Comparison of ENCODE assay signal across 20 mouse cellular contexts in genomic region chr17:27792516-27792915, GRCm38 (mm10). TPM values are rescaled to one million over a fixed set of nuclear protein-coding genes. Genes with fewer than 3 reads are reported as not detected.
DNase-seq lines count a peak whose midpoint lies in the region; ATAC-seq and TF ChIP-seq lines count a peak whose summit lies in the region.
"Had no signal": no experiment of that assay in that cellular context is flagged by ENCODE, and none has a peak within 500 bp of the region (broad histone marks: within the 10 kb centered on the region; RNA-seq: fewer than 3 reads in every experiment).

No protein-coding gene starts in this region.

- 54% methylated on average over 4 of the region's 4 CpGs for WGBS in intestine, postnatal 0 days
- WGBS in intestine, embryonic 16.5 days: 72% methylated on average over 4 of the region's 4 CpGs
- WGBS in lung, adult 2 months: 34% methylated on average over 4 of the region's 4 CpGs
- WGBS in small intestine, adult 2 months: 52% methylated on average over 4 of the region's 4 CpGs
- 83% methylated on average over 4 of the region's 4 CpGs for WGBS in forebrain, embryonic 15.5 days

- ATAC-seq in intestine, postnatal 0 days: no peak
- ATAC-seq in intestine, embryonic 16.5 days: no peak
- no peak for ATAC-seq in forebrain, embryonic 15.5 days (replicated peaks)
- ATAC-seq: forebrain, postnatal 0 days had no signal

- H3K4me3 ChIP-seq in intestine, postnatal 0 days (ENCODE audit: low read depth, low read length): no peak overlapping the region
- no peak overlapping the region for H3K4me3 ChIP-seq in intestine, embryonic 16.5 days (ENCODE audit: low read length)
- H3K4me3 ChIP-seq in lung, adult 2 months (replicated peaks; ENCODE audit: extremely low read depth, low read depth, low read length): no peak overlapping the region
- H3K4me3 ChIP-seq in small intestine, adult 2 months (ENCODE audit: low read depth, low read length): no peak overlapping the region
- no peak overlapping the region for H3K4me3 ChIP-seq in forebrain, embryonic 15.5 days
- H3K4me3 ChIP-seq: embryonic facial prominence, embryonic 15.5 days; heart, embryonic 13.5 days; hindbrain, embryonic 13.5 days; left cerebral cortex, adult 2 months; limb, embryonic 10.5 days; liver, embryonic 13.5 days had no signal

- H3K9ac ChIP-seq in intestine, postnatal 0 days (ENCODE audit: low read depth, low read length): no peak overlapping the region
- no peak overlapping the region for H3K9ac ChIP-seq in intestine, embryonic 16.5 days (ENCODE audit: low read depth, low read length)
- H3K9ac ChIP-seq in forebrain, embryonic 15.5 days (replicated peaks): no peak overlapping the region
- H3K9ac ChIP-seq: embryonic facial prominence, embryonic 15.5 days; forebrain, postnatal 0 days; heart, embryonic 13.5 days; hindbrain, embryonic 13.5 days; liver, embryonic 13.5 days had no signal

- no peak for TF ChIP-seq CTCF in intestine, postnatal 0 days (IDR thresholded peaks at IDR 0.05; ENCODE audit: low read depth)
- TF ChIP-seq CTCF in lung, adult 2 months (IDR thresholded peaks at IDR 0.05; ENCODE audit: insufficient read depth, low read length): no peak
- no peak for TF ChIP-seq CTCF in small intestine, adult 2 months (IDR thresholded peaks at IDR 0.05; ENCODE audit: extremely low read depth, insufficient read length, insufficient replicate concordance, low read depth, low read length)

- no peaks in the 10 kb centered on the region for H3K36me3 ChIP-seq in intestine, postnatal 0 days (ENCODE audit: control insufficient read depth, insufficient read depth)
- H3K36me3 ChIP-seq in intestine, embryonic 16.5 days (ENCODE audit: control insufficient read depth, insufficient read depth, low read length): peaks cover 5% of the 10 kb centered on the region; the same call in 1 of the 2 replicates
- H3K36me3 ChIP-seq in small intestine, adult 2 months (ENCODE audit: control insufficient read depth, insufficient read depth, low read length): 0 out of 2 replicates have a peak, but pooled peaks cover 1% of the 10 kb centered on the region
- H3K36me3 ChIP-seq in forebrain, embryonic 15.5 days: no peaks in the 10 kb centered on the region
- H3K36me3 ChIP-seq: embryonic facial prominence, embryonic 15.5 days had no signal

- no peak for TF ChIP-seq POLR2A in lung, adult 2 months (IDR thresholded peaks at IDR 0.05; ENCODE audit: borderline replicate concordance, extremely low read depth, low read depth, low read length)
- TF ChIP-seq POLR2A in small intestine, adult 2 months (IDR thresholded peaks at IDR 0.05; ENCODE audit: low read depth, low read length): no peak

- peak; percentile 34 for DNase-seq in lung, postnatal 36 days
- no peak for DNase-seq in lung, adult 2 months
- DNase-seq in T-cell, adult 2 months (ENCODE audit: low spot score): peak; percentile 11
- DNase-seq: cerebellum, adult 11 months; cerebellum, postnatal 10 days; forebrain, postnatal 0 days; liver, embryonic 13.5 days; midbrain, embryonic 14.5 days; spleen, adult 18-20 months; thymus, postnatal 14 days had no signal

- H3K27me3 ChIP-seq in intestine, postnatal 0 days (replicated peaks; ENCODE audit: control insufficient read depth, insufficient read depth, low read length): no peaks in the 10 kb centered on the region
- H3K27me3 ChIP-seq in intestine, embryonic 16.5 days (replicated peaks; ENCODE audit: control insufficient read depth, insufficient read depth, low read length): no peaks in the 10 kb centered on the region
- H3K27me3 ChIP-seq in small intestine, adult 2 months (ENCODE audit: control insufficient read depth, insufficient read depth, low read length): no peaks in the 10 kb centered on the region
- H3K27me3 ChIP-seq in forebrain, embryonic 15.5 days: no peaks in the 10 kb centered on the region
- H3K27me3 ChIP-seq: embryonic facial prominence, embryonic 15.5 days; heart, embryonic 13.5 days; hindbrain, embryonic 13.5 days; liver, embryonic 13.5 days had no signal

- no peak overlapping the region for H3K4me2 ChIP-seq in intestine, postnatal 0 days (replicated peaks; ENCODE audit: low read depth)
- H3K4me2 ChIP-seq in intestine, embryonic 16.5 days (ENCODE audit: low read depth, low read length): no peak overlapping the region
- H3K4me2 ChIP-seq in forebrain, embryonic 15.5 days (replicated peaks): no peak overlapping the region
- H3K4me2 ChIP-seq: embryonic facial prominence, embryonic 15.5 days; heart, embryonic 13.5 days; hindbrain, embryonic 13.5 days; liver, embryonic 13.5 days had no signal

- H3K27ac ChIP-seq in intestine, postnatal 0 days (ENCODE audit: low read depth, low read length): peak overlapping the region; percentile 46; the same call in 1 of the 2 replicates
- H3K27ac ChIP-seq in intestine, embryonic 16.5 days (ENCODE audit: low read length): no peak overlapping the region
- peak overlapping the region; percentile 79 for H3K27ac ChIP-seq in small intestine, adult 2 months (ENCODE audit: insufficient read depth, low read depth, low read length)
- no peak overlapping the region for H3K27ac ChIP-seq in forebrain, embryonic 15.5 days (replicated peaks)
- H3K27ac ChIP-seq: embryonic facial prominence, embryonic 15.5 days; heart, embryonic 13.5 days; hindbrain, embryonic 13.5 days; left cerebral cortex, adult 2 months; limb, embryonic 10.5 days; liver, embryonic 13.5 days had no signal

- no peaks in the 10 kb centered on the region for H3K9me3 ChIP-seq in intestine, postnatal 0 days (ENCODE audit: control insufficient read depth)
- H3K9me3 ChIP-seq in intestine, embryonic 16.5 days (ENCODE audit: control insufficient read depth, low read length): no peaks in the 10 kb centered on the region
- H3K9me3 ChIP-seq in forebrain, embryonic 15.5 days: no peaks in the 10 kb centered on the region
- H3K9me3 ChIP-seq: embryonic facial prominence, embryonic 15.5 days; G1E; heart, embryonic 13.5 days; hindbrain, embryonic 13.5 days; limb, embryonic 10.5 days; liver, embryonic 13.5 days had no signal

- H3K4me1 ChIP-seq in intestine, postnatal 0 days (replicated peaks; ENCODE audit: control insufficient read depth, insufficient read depth, low read length): peaks cover 13% of the 10 kb centered on the region; the same call in 1 of the 2 replicates
- peaks cover 28% of the 10 kb centered on the region for H3K4me1 ChIP-seq in intestine, embryonic 16.5 days (ENCODE audit: control insufficient read depth, insufficient read depth, low read length)
- peaks cover 26% of the 10 kb centered on the region for H3K4me1 ChIP-seq in lung, adult 2 months (ENCODE audit: control insufficient read depth, insufficient read depth, low read length)
- peaks cover 37% of the 10 kb centered on the region for H3K4me1 ChIP-seq in small intestine, adult 2 months (ENCODE audit: control insufficient read depth, insufficient read depth, insufficient read length, low read length)
- peaks cover 17% of the 10 kb centered on the region for H3K4me1 ChIP-seq in forebrain, embryonic 15.5 days

RNA-seq across cellular contexts. Expression of gene D17Wsu92e, which starts 27.9 kb away (rescaled TPM):
- polyA plus RNA-seq in intestine, postnatal 0 days (2015; fragmentation: Nextera tagmentation; extraction: Ambion mirVana): 27.4 and 29.5 TPM in 2 replicates
- polyA plus RNA-seq in intestine, embryonic 16.5 days (2015; fragmentation: Nextera tagmentation; extraction: Ambion mirVana): 14.7 and 20.8 TPM in 2 replicates
- polyA plus RNA-seq in lung, adult 2 months (2012; rRNA removed): 95.1 and 131 TPM in 2 replicates
- 45.6 and 89.6 TPM in 2 replicates for polyA plus RNA-seq in small intestine, adult 2 months (2012; rRNA removed)
- polyA plus RNA-seq in forebrain, embryonic 15.5 days (2015; fragmentation: Nextera tagmentation; extraction: Ambion mirVana): 10.6 and 10.8 TPM in 2 replicates

RNA-seq across cellular contexts. Expression of gene Snrpc, which starts 45.4 kb away (rescaled TPM):
- 156 and 160 TPM in 2 replicates for polyA plus RNA-seq in intestine, postnatal 0 days (2015; fragmentation: Nextera tagmentation; extraction: Ambion mirVana)
- polyA plus RNA-seq in intestine, embryonic 16.5 days (2015; fragmentation: Nextera tagmentation; extraction: Ambion mirVana): 218 and 242 TPM in 2 replicates
- polyA plus RNA-seq in lung, adult 2 months (2012; rRNA removed): 81.0 and 90.0 TPM in 2 replicates
- polyA plus RNA-seq in small intestine, adult 2 months (2012; rRNA removed): 60.8 and 108 TPM in 2 replicates
- polyA plus RNA-seq in forebrain, embryonic 15.5 days (2015; fragmentation: Nextera tagmentation; extraction: Ambion mirVana): 299 and 322 TPM in 2 replicates

Comparison
In these comparisons a context has a peak if more than half of its experiments do, and no peak if none do; other contexts are left out.
1. H3K27ac ChIP-seq: peak in intestine, postnatal 0 days (single experiment) and small intestine, adult 2 months (single experiment); none in intestine, embryonic 16.5 days (single experiment) and forebrain, embryonic 15.5 days (single experiment).